ENCODE assay signal across 16 mouse cellular contexts in genomic region chr5:34669493-34669892, GRCm38 (mm10). TPM values are rescaled to one million over a fixed set of nuclear protein-coding genes. Genes with fewer than 3 reads are reported as not detected.
DNase-seq lines count a peak whose midpoint lies in the region; ATAC-seq and TF ChIP-seq lines count a peak whose summit lies in the region.
"Had no signal": no experiment of that assay in that cellular context is flagged by ENCODE, and none has a peak within 500 bp of the region (broad histone marks: within the 10 kb centered on the region; RNA-seq: fewer than 3 reads in every experiment).

No protein-coding gene starts in this region.

- CTCF ChIA-PET in Patski (lab: Charles Lee) = no interaction called here

- no peaks in the 10 kb centered on the region for H3K9me3 ChIP-seq in hindbrain, postnatal 0 days (ENCODE audit: low read length)
- H3K9me3 ChIP-seq in hindbrain, embryonic 10.5 days = no peaks in the 10 kb centered on the region
- no peaks in the 10 kb centered on the region for H3K9me3 ChIP-seq in lung, embryonic 14.5 days (ENCODE audit: low read depth, low read length)
- H3K9me3 ChIP-seq: embryonic facial prominence, embryonic 13.5 days; forebrain, embryonic 13.5 days; heart, embryonic 13.5 days; hindbrain, embryonic 15.5 days; liver, embryonic 15.5 days; megakaryocyte, embryonic 14.5 days had no signal

- TF ChIP-seq POLR2A in lung, adult 2 months (IDR thresholded peaks at IDR 0.05; ENCODE audit: borderline replicate concordance, extremely low read depth, low read depth, low read length) = no peak

- no peak overlapping the region for H3K4me3 ChIP-seq in hindbrain, postnatal 0 days (ENCODE audit: low read length)
- no peak overlapping the region for H3K4me3 ChIP-seq in hindbrain, embryonic 10.5 days
- no peak overlapping the region for H3K4me3 ChIP-seq in lung, embryonic 14.5 days (ENCODE audit: low read depth, low read length)
- no peak overlapping the region for H3K4me3 ChIP-seq in lung, adult 2 months (replicated peaks; ENCODE audit: extremely low read depth, low read depth, low read length)
- H3K4me3 ChIP-seq: embryonic facial prominence, embryonic 13.5 days; forebrain, embryonic 13.5 days; heart, embryonic 13.5 days; hindbrain, embryonic 15.5 days; liver, embryonic 15.5 days; megakaryocyte, embryonic 14.5 days had no signal

- in situ Hi-C loops in Patski (cut with MboI; ENCODE audit: low pct_unique_long_range_greater_than_20kb) = loop anchor here (10.0 kb wide), 1 partner anchor 375 kb away; the partner anchor contains the start of gene Hgfac

- H3K9ac ChIP-seq in hindbrain, postnatal 0 days (replicated peaks; ENCODE audit: low read length) = no peak overlapping the region
- no peak overlapping the region for H3K9ac ChIP-seq in lung, embryonic 14.5 days
- H3K9ac ChIP-seq: embryonic facial prominence, embryonic 13.5 days; forebrain, embryonic 13.5 days; heart, embryonic 13.5 days; hindbrain, embryonic 15.5 days; liver, embryonic 15.5 days had no signal

- POLR2A ChIA-PET in Patski (lab: Charles Lee) = no interaction called here

- no peaks in the 10 kb centered on the region for H3K27me3 ChIP-seq in hindbrain, postnatal 0 days (ENCODE audit: insufficient read depth, low read length)
- no peaks in the 10 kb centered on the region for H3K27me3 ChIP-seq in hindbrain, embryonic 10.5 days (ENCODE audit: insufficient read depth, poor library complexity, severe bottlenecking)
- no peaks in the 10 kb centered on the region for H3K27me3 ChIP-seq in lung, embryonic 14.5 days (ENCODE audit: insufficient read depth, low read length)
- H3K27me3 ChIP-seq in Patski = no peaks in the 10 kb centered on the region
- H3K27me3 ChIP-seq: embryonic facial prominence, embryonic 13.5 days; forebrain, embryonic 13.5 days; heart, embryonic 13.5 days; hindbrain, embryonic 15.5 days; liver, embryonic 15.5 days; megakaryocyte, embryonic 14.5 days had no signal

- H3K4me2 ChIP-seq in hindbrain, postnatal 0 days (ENCODE audit: low read depth, low read length) = no peak overlapping the region
- H3K4me2 ChIP-seq in lung, embryonic 14.5 days = no peak overlapping the region
- H3K4me2 ChIP-seq: embryonic facial prominence, embryonic 13.5 days; forebrain, embryonic 13.5 days; heart, embryonic 13.5 days; hindbrain, embryonic 15.5 days; liver, embryonic 15.5 days had no signal

- no peaks in the 10 kb centered on the region for H3K36me3 ChIP-seq in hindbrain, postnatal 0 days (ENCODE audit: insufficient read depth, low read length)
- peaks cover 6% of the 10 kb centered on the region; the same call in 1 of the 2 replicates for H3K36me3 ChIP-seq in hindbrain, embryonic 10.5 days
- H3K36me3 ChIP-seq in lung, embryonic 14.5 days (ENCODE audit: insufficient read depth) = no peaks in the 10 kb centered on the region
- H3K36me3 ChIP-seq: hindbrain, embryonic 15.5 days; liver, embryonic 15.5 days had no signal

- DNase-seq in hindbrain, postnatal 0 days (ENCODE audit: low spot score) = no peak
- DNase-seq in hindbrain, embryonic 10.5 days (ENCODE audit: low spot score) = no peak
- DNase-seq in lung, embryonic 14.5 days = no peak
- no peak for DNase-seq in lung, adult 2 months
- no peak for DNase-seq in Patski (ENCODE audit: low read depth, low spot score)
- no peak for DNase-seq in cerebellum, adult 11-12 months
- DNase-seq in ovary, postnatal 36 days (ENCODE audit: low spot score) = no peak
- DNase-seq: cerebellum, postnatal 25 days; gastrocnemius, postnatal 10 days; right cerebral cortex, postnatal 25 days had no signal

- no peak overlapping the region for H3K27ac ChIP-seq in hindbrain, postnatal 0 days
- no peak overlapping the region for H3K27ac ChIP-seq in hindbrain, embryonic 10.5 days
- H3K27ac ChIP-seq in lung, embryonic 14.5 days (ENCODE audit: low read depth) = no peak overlapping the region
- H3K27ac ChIP-seq: embryonic facial prominence, embryonic 13.5 days; forebrain, embryonic 13.5 days; heart, embryonic 13.5 days; hindbrain, embryonic 15.5 days; liver, embryonic 15.5 days had no signal

- peak; percentile 49 for TF ChIP-seq CTCF in hindbrain, postnatal 0 days (IDR thresholded peaks at IDR 0.05; ENCODE audit: low read depth)
- peak; percentile 31; the same call in 1 of the 2 replicates for TF ChIP-seq CTCF in lung, embryonic 14.5 days (IDR thresholded peaks at IDR 0.05; ENCODE audit: low read depth)
- no peak for TF ChIP-seq CTCF in lung, adult 2 months (IDR thresholded peaks at IDR 0.05; ENCODE audit: insufficient read depth, low read length)
- TF ChIP-seq CTCF in Patski (IDR thresholded peaks at IDR 0.05) = peak; percentile 55

- H3K4me1 ChIP-seq in hindbrain, postnatal 0 days (ENCODE audit: insufficient read depth, low read length) = no peaks in the 10 kb centered on the region
- no peaks in the 10 kb centered on the region for H3K4me1 ChIP-seq in hindbrain, embryonic 10.5 days (replicated peaks)
- no peaks in the 10 kb centered on the region for H3K4me1 ChIP-seq in lung, embryonic 14.5 days (ENCODE audit: insufficient read depth)
- no peaks in the 10 kb centered on the region for H3K4me1 ChIP-seq in lung, adult 2 months (ENCODE audit: control insufficient read depth, insufficient read depth, low read length)
- H3K4me1 ChIP-seq: embryonic facial prominence, embryonic 13.5 days; forebrain, embryonic 13.5 days; heart, embryonic 13.5 days; hindbrain, embryonic 15.5 days; liver, embryonic 15.5 days had no signal

- WGBS in hindbrain, postnatal 0 days = 83% methylated on average over 2 of the region's 2 CpGs
- 80% methylated on average over 2 of the region's 2 CpGs for WGBS in hindbrain, embryonic 10.5 days
- 72% methylated on average over 2 of the region's 2 CpGs for WGBS in lung, embryonic 14.5 days
- 87% methylated on average over 2 of the region's 2 CpGs for WGBS in lung, adult 2 months

- no peak for ATAC-seq in hindbrain, postnatal 0 days
- no peak for ATAC-seq in lung, embryonic 14.5 days (ENCODE audit: insufficient read depth)
- no peak for ATAC-seq in Patski
- ATAC-seq: forebrain, embryonic 13.5 days had no signal

RNA-seq across cellular contexts. Expression of gene Grk4, which starts 9.3 kb away (rescaled TPM):
- 0.93 and 2.1 TPM in 2 replicates for total RNA-seq in hindbrain, postnatal 0 days (2014; rRNA removed)
- 5.1 and 5.3 TPM in 2 replicates for polyA plus RNA-seq in hindbrain, postnatal 0 days (2015; fragmentation: Nextera tagmentation; extraction: Ambion mirVana)
- 2.0 and 2.1 TPM in 2 replicates for polyA plus RNA-seq in hindbrain, embryonic 10.5 days (2016; fragmentation: Nextera tagmentation; extraction: Ambion mirVana)
- 1.7 and 2.8 TPM in 2 replicates for polyA plus RNA-seq in lung, embryonic 14.5 days (2014; fragmentation: Nextera tagmentation; extraction: Ambion mirVana)
- 1.6 and 2.2 TPM in 2 replicates for polyA plus RNA-seq in lung, adult 2 months (2012; rRNA removed)
- polyA plus RNA-seq in Patski (2021) = 4.6 TPM

RNA-seq across cellular contexts. Expression of gene Nop14, which starts 9.5 kb away (rescaled TPM):
- total RNA-seq in hindbrain, postnatal 0 days (2014; rRNA removed) = 4.9 and 9.7 TPM in 2 replicates
- polyA plus RNA-seq in hindbrain, postnatal 0 days (2015; fragmentation: Nextera tagmentation; extraction: Ambion mirVana) = 20.0 and 20.2 TPM in 2 replicates
- 19.7 and 27.4 TPM in 2 replicates for polyA plus RNA-seq in hindbrain, embryonic 10.5 days (2016; fragmentation: Nextera tagmentation; extraction: Ambion mirVana)
- polyA plus RNA-seq in lung, embryonic 14.5 days (2014; fragmentation: Nextera tagmentation; extraction: Ambion mirVana) = 23.9 and 24.0 TPM in 2 replicates
- 9.5 and 13.5 TPM in 2 replicates for polyA plus RNA-seq in lung, adult 2 months (2012; rRNA removed)
- polyA plus RNA-seq in Patski (2021) = 56.8 TPM

RNA-seq across cellular contexts. Expression of gene Mfsd10, which starts 32.5 kb away (rescaled TPM):
- total RNA-seq in hindbrain, postnatal 0 days (2014; rRNA removed) = 95.0 and 109 TPM in 2 replicates
- polyA plus RNA-seq in hindbrain, postnatal 0 days (2015; fragmentation: Nextera tagmentation; extraction: Ambion mirVana) = 72.0 and 92.0 TPM in 2 replicates
- 86.8 and 92.9 TPM in 2 replicates for polyA plus RNA-seq in hindbrain, embryonic 10.5 days (2016; fragmentation: Nextera tagmentation; extraction: Ambion mirVana)
- 128 and 138 TPM in 2 replicates for polyA plus RNA-seq in lung, embryonic 14.5 days (2014; fragmentation: Nextera tagmentation; extraction: Ambion mirVana)
- polyA plus RNA-seq in lung, adult 2 months (2012; rRNA removed) = 127 and 148 TPM in 2 replicates
- polyA plus RNA-seq in Patski (2021) = 106 TPM
